In the genomic region with DNA sequence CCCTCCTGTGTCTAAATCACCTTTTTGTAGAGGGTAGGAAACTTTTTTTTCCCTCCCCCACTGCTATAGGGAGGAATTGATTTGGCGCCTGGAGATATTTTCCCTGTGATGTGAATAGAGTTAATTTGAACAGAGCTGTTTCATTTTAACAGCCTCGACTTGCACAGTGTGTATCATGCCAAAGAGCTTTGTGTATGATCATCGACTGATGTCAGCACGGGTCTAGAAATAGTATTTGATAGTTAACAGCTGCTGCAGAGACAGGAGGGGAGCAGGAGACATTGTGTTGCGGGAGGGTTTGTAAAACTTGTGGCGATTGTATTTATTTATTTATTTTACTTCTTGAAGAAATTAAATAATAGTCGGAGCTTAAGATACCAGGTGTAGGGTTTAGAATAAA, we compare ENCODE assay signal across 20 mouse cellular contexts. TPM values are rescaled to one million over a fixed set of nuclear protein-coding genes. Genes with fewer than 3 reads are reported as not detected.
DNase-seq lines count a peak whose midpoint lies in the region; ATAC-seq and TF ChIP-seq lines count a peak whose summit lies in the region.
"Had no signal": no experiment of that assay in that cellular context is flagged by ENCODE, and none has a peak within 500 bp of the region (broad histone marks: within the 10 kb centered on the region; RNA-seq: fewer than 3 reads in every experiment).

No protein-coding gene starts in this region.

- DNase-seq in gastrocnemius, adult 2 months = no peak
- DNase-seq in gastrocnemius, adult 8-10 months (ENCODE audit: low spot score in 2 of 2) = no peak
- no peak for DNase-seq in layer of hippocampus, adult 2 months (ENCODE audit: low spot score in 2 of 2)
- DNase-seq in layer of hippocampus, postnatal 14 days (ENCODE audit: low spot score in 2 of 2) = no peak
- DNase-seq in thymus, postnatal 14 days = no peak
- DNase-seq: adrenal gland, postnatal 14 days; B cell, adult 2 months; cerebellum, adult 8-10 months; gastrocnemius, postnatal 25 days; kidney, postnatal 14 days; liver; lung, adult 18-20 months; right cerebral cortex, adult 18-20 months; thymus, adult 2 months had no signal

- TF ChIP-seq CTCF in gastrocnemius, adult 2 months (IDR thresholded peaks at IDR 0.05) = no peak
- TF ChIP-seq CTCF in layer of hippocampus, adult 2 months (conservative IDR thresholded peaks at IDR 0.05) = no peak

- peak overlapping the region; percentile 46 for H3K27ac ChIP-seq in gastrocnemius, adult 2 months
- no peak overlapping the region for H3K27ac ChIP-seq in layer of hippocampus, adult 2 months
- no peak overlapping the region for H3K27ac ChIP-seq in embryonic facial prominence, embryonic 13.5 days
- H3K27ac ChIP-seq in stomach, embryonic 14.5 days (ENCODE audit: low read length) = no peak overlapping the region
- H3K27ac ChIP-seq: hindbrain, embryonic 14.5 days had no signal

- peak overlapping the region; percentile 50 for H3K4me2 ChIP-seq in embryonic facial prominence, embryonic 13.5 days
- 0 out of 2 replicates have a peak overlapping the region, but pooled peaks have one; percentile 1 for H3K4me2 ChIP-seq in stomach, embryonic 14.5 days (replicated peaks; ENCODE audit: low read depth, low read length)
- H3K4me2 ChIP-seq: hindbrain, embryonic 14.5 days had no signal

- ATAC-seq in embryonic facial prominence, embryonic 13.5 days (ENCODE audit: insufficient number of reproducible peaks, insufficient read depth, low FRiP score, low TSS enrichment, low read depth) = no peak
- no peak for ATAC-seq in stomach, embryonic 14.5 days (ENCODE audit: insufficient number of reproducible peaks, insufficient read depth, low FRiP score, low read depth)
- ATAC-seq: intestine, postnatal 0 days; midbrain, embryonic 16.5 days had no signal

- 27% methylated on average over 7 of the region's 7 CpGs for WGBS in embryonic facial prominence, embryonic 13.5 days
- 40% methylated on average over 7 of the region's 7 CpGs for WGBS in stomach, embryonic 14.5 days

- H3K4me3 ChIP-seq in gastrocnemius, adult 2 months = peak overlapping the region; percentile 38
- peak overlapping the region; percentile 27; the same call in 1 of the 2 replicates for H3K4me3 ChIP-seq in layer of hippocampus, adult 2 months
- peak overlapping the region; percentile 3; the same call in 1 of the 2 replicates for H3K4me3 ChIP-seq in embryonic facial prominence, embryonic 13.5 days
- H3K4me3 ChIP-seq in stomach, embryonic 14.5 days (ENCODE audit: low read depth, low read length) = no peak overlapping the region
- H3K4me3 ChIP-seq: erythroblast, embryonic 14.5 days had no signal

- H3K36me3 ChIP-seq in embryonic facial prominence, embryonic 13.5 days = no peaks in the 10 kb centered on the region
- no peaks in the 10 kb centered on the region for H3K36me3 ChIP-seq in stomach, embryonic 14.5 days (ENCODE audit: control insufficient read depth, insufficient read depth, low read length)

- no peak overlapping the region for H3K9ac ChIP-seq in embryonic facial prominence, embryonic 13.5 days
- no peak overlapping the region for H3K9ac ChIP-seq in stomach, embryonic 14.5 days (replicated peaks; ENCODE audit: low read depth, low read length)
- H3K9ac ChIP-seq: hindbrain, embryonic 14.5 days had no signal

- H3K27me3 ChIP-seq in embryonic facial prominence, embryonic 13.5 days = no peaks in the 10 kb centered on the region
- H3K27me3 ChIP-seq in stomach, embryonic 14.5 days (ENCODE audit: control insufficient read depth, insufficient read depth, low read length) = no peaks in the 10 kb centered on the region

- peaks cover 15% of the 10 kb centered on the region for H3K4me1 ChIP-seq in embryonic facial prominence, embryonic 13.5 days
- H3K4me1 ChIP-seq in stomach, embryonic 14.5 days (ENCODE audit: control insufficient read depth, insufficient read depth, low read length) = 0 out of 2 replicates have a peak, but pooled peaks cover 4% of the 10 kb centered on the region

- intact Hi-C loops in gastrocnemius, adult 2 months (cut with DNase I) = no loop called here

- no peaks in the 10 kb centered on the region for H3K9me3 ChIP-seq in embryonic facial prominence, embryonic 13.5 days
- no peaks in the 10 kb centered on the region for H3K9me3 ChIP-seq in stomach, embryonic 14.5 days (ENCODE audit: control insufficient read depth, low read depth, low read length)

RNA-seq across cellular contexts. Expression of gene Foxn3, which starts 36.2 kb away (rescaled TPM):
- total RNA-seq in gastrocnemius, adult 2 months (2021) = 100 to 1,000 TPM; 190 to 201 TPM
- 100 to 1,000 TPM; 171 to 255 (median 210) TPM for total RNA-seq in gastrocnemius, adult 8-10 months (2022)
- 10 to 100 TPM; 45.9 to 53.7 TPM for total RNA-seq in layer of hippocampus, adult 2 months (2021)
- total RNA-seq in layer of hippocampus, postnatal 14 days (2021) = 10 to 100 TPM; 54.8 to 55.8 TPM
- 92.8 and 111 TPM in 2 replicates for polyA plus RNA-seq in embryonic facial prominence, embryonic 13.5 days (2015; fragmentation: Nextera tagmentation; extraction: Ambion mirVana)
- 77.9 and 93.4 TPM in 2 replicates for polyA plus RNA-seq in stomach, embryonic 14.5 days (2014; fragmentation: Nextera tagmentation; extraction: Ambion mirVana)
